Mouse (Mus musculus) heart, embryonic 13.5 days (tissue): Measurements from ENCODE around the gene Tpi1. TPM values are rescaled to one million over a fixed set of nuclear protein-coding genes. Genes with fewer than 3 reads are reported as not detected.

ENCODE experiments used
- ATAC-seq: fragments of 200-750 bp; cut with Nextera tagmentation; 2 replicates; pipeline ENCODE4 v1.8.0; 2017; ENCODE audit warnings: moderate TSS enrichment; ENCODE audit not compliant: insufficient number of reproducible peaks, low FRiP score, low TSS enrichment; ENCODE audit errors: extremely low read depth
- H3K27ac ChIP-seq: fragments of 300-500 bp; sonication (generic); replicated peaks from 2 replicates; pipeline ENCODE4 v1.5.1; 2015; ENCODE audit warnings: moderate library complexity, mild to moderate bottlenecking, inconsistent platforms
- H3K27me3 ChIP-seq: fragments of 300-500 bp; sonication (generic); replicated peaks from 2 replicates; pipeline ENCODE4 v1.6.1; 2015; ENCODE audit warnings: mild to moderate bottlenecking, inconsistent platforms
- H3K36me3 ChIP-seq: fragments of 300-500 bp; sonication (generic); 2 replicates; pipeline ENCODE4 v1.6.1; 2015; ENCODE audit warnings: mild to moderate bottlenecking, inconsistent platforms
- H3K4me1 ChIP-seq: fragments of 300-500 bp; sonication (generic); 2 replicates; pipeline ENCODE4 v1.6.1; 2015; ENCODE audit warnings: inconsistent platforms
- H3K4me2 ChIP-seq: fragments of 300-500 bp; sonication (generic); 2 replicates; pipeline ENCODE4 v1.6.1; 2015; ENCODE audit warnings: inconsistent platforms, mild to moderate bottlenecking, moderate library complexity
- H3K4me3 ChIP-seq: fragments of 300-500 bp; sonication (generic); 2 replicates; pipeline ENCODE4 v1.5.1; 2015; ENCODE audit warnings: moderate library complexity, mild to moderate bottlenecking, inconsistent platforms
- H3K9ac ChIP-seq: fragments of 300-500 bp; sonication (generic); 2 replicates; pipeline ENCODE4 v1.6.1; 2015; ENCODE audit warnings: inconsistent platforms, mild to moderate bottlenecking, moderate library complexity
- H3K9me3 ChIP-seq: fragments of 300-500 bp; sonication (generic); 2 replicates; pipeline ENCODE4 v1.6.1; 2016; ENCODE audit warnings: inconsistent platforms
- WGBS: fragments of 180-500 bp; shearing (Covaris S2); methylation state at CpG from one replicate; pipeline ENCODE4 v1.1.7; 2015; ENCODE audit warnings: mixed read lengths; 5-methylcytosine and 5-hydroxymethylcytosine counted together
- polyA plus RNA-seq: library from polyadenylated mRNA; unstranded; fragments of >200 nt; fragmentation: Nextera tagmentation; extraction: Ambion mirVana; gene quantifications from 2 replicates; pipeline ENCODE4 v1.2.1, GENCODE M21; 2015

Gene Tpi1
- polyA plus RNA-seq, result 1,248 and 1,451 TPM in 2 replicates

DNA sequence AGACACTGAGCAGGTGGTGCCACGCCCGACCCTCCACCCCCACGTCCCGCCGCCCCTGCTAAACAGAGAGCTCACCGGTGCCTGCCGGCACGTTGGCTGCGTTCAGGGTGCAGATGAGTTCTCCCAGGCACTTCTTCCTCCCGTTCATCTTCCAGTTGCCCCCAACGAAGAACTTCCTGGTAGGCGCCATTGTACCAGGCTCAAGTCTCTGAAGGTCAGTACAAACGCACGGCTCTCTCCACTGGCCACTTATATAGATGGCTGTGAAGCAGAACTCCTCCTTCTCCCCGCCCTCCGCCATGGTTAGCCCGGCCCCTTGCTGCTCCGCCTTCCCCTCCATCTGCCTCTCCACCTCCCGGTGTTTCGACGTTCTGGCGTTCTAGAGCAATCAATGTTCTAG lies at the start of gene Tpi1:
TSS of gene Tpi1 (minus strand) at position 364 of the 400 bp plus-strand sequence.
- Histone ChIP-seq H3K4me1 (peaks cover 44% of the 10 kb centered on the region), H3K4me3 (peak within 1 kb of the TSS; percentile 85), H3K9ac (peak within 1 kb of the TSS; percentile 98), H3K27me3 (no peaks in the 10 kb centered on the region), H3K36me3 (peaks cover 70% of the 10 kb centered on the region), H3K27ac (peak within 1 kb of the TSS; percentile 98), H3K4me2 (peak within 1 kb of the TSS; percentile 76), H3K9me3 (no peaks in the 10 kb centered on the region)
- under 1% methylated on average over 22 of the region's 22 CpGs for WGBS
- ATAC-seq, result peak; percentile 75

DNA sequence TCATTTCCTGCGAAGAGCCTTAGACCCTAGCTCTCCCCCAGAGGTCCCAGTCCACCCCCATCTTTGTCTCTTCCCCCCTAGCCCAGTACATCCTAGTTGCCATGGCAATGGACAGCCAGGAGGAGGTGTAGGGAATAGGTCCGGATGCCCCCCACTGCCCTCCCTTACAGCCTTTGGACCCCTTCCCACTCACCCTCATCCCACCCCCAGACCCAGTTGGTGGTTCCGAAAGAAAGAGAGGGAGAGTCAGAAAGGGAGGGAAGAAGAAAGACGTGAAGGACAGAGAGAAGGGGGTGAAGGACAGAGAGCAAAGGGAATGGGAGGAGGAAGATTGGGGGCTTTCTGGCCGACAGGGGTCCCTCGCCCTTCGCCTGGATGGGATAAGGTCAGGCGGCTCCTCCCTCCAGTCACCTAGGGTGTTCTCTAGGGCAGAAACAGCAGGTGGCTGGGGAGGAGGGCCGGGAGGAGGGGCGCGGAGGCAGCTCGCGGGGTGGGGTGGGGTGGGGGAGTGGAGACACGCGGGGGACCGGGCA lies 49.1 kb upstream of the Tpi1 start:
- H3K9ac ChIP-seq, result peak overlapping the region; percentile 85
- peaks cover 23% of the 10 kb centered on the region for H3K4me1 ChIP-seq
- peak overlapping the region; percentile 91 for H3K4me2 ChIP-seq
- no peak overlapping the region for H3K27ac ChIP-seq
- no peaks in the 10 kb centered on the region for H3K36me3 ChIP-seq
- no peaks in the 10 kb centered on the region for H3K9me3 ChIP-seq
- H3K27me3 ChIP-seq, result peaks cover 83% of the 10 kb centered on the region
- peak; percentile 10; the same call in 1 of the 2 replicates for ATAC-seq
- peak overlapping the region; percentile 60 for H3K4me3 ChIP-seq
- under 1% methylated on average over 11 of the region's 16 CpGs for WGBS

DNA sequence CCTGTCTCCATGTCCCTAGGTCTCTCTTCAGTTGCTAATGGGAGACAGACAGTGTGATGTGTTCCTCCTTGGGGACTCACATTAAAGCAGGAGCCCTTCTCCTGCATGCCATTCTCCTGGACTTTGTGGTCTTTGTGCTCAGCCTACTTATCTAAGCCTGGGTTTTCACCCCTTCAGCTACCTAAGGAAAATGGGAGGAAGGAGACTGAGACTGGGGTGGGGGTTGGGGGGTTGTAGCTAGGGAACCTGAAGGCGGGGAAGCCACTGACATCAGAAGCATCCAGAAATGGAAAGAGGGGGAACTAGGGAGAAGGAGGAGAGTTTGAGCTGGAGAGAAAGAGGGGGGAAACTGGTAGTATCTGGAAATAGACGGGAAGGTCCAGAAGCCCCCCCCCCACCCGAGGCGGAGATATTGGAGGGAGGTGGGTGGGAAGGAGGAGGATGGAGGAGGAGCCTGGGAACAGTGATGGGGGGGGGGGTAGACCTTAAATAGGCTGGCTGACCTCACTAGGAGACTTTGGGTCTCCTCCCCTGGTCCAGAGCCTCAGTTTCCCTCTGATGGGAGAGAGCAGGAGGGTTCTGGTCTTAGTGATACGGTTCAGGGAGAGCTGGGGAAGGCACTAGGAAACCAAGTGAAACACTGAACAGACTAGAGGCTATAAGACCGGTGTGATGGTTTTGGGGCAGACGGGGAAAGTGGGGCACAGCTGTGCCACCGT lies 48.5 kb upstream of the Tpi1 start:
- Histone ChIP-seq H3K36me3 (no peaks in the 10 kb centered on the region), H3K4me1 (peaks cover 30% of the 10 kb centered on the region), H3K27ac (no peak overlapping the region), H3K4me2 (peak overlapping the region; percentile 91), H3K27me3 (peaks cover 84% of the 10 kb centered on the region), H3K9ac (peak overlapping the region; percentile 85), H3K9me3 (no peaks in the 10 kb centered on the region), H3K4me3 (peak overlapping the region; percentile 60)
- ATAC-seq, result no peak
- 12% methylated on average over 8 of the region's 8 CpGs for WGBS

DNA sequence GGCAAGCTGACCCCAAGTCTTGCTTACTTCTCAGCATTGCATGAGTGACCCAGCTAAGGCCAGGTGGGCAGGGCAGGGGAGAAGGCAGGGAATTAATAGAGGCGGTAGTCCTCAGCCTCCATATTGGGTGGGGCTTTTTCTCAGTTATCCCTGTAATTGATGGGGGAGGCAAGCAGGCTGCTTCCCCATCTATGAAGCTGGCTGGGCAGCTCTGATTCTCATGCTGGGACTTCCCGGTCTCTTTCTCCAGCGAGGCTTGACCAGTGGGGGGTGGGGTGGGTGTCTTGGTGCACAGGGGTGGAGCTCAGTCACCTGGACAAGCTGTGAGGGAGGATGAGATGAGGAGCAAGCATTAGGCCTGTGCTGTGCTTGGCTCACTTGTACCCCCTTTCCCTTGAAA lies 47.7 kb upstream of the Tpi1 start:
- Histone ChIP-seq H3K9ac (0 out of 2 replicates have a peak overlapping the region, but pooled peaks have one; percentile 10), H3K4me1 (peaks cover 30% of the 10 kb centered on the region), H3K36me3 (no peaks in the 10 kb centered on the region), H3K4me2 (no peak overlapping the region), H3K4me3 (no peak overlapping the region), H3K27me3 (peaks cover 81% of the 10 kb centered on the region), H3K27ac (no peak overlapping the region), H3K9me3 (no peaks in the 10 kb centered on the region)
- 38% methylated on average over 3 of the region's 3 CpGs for WGBS
- ATAC-seq, result no peak

DNA sequence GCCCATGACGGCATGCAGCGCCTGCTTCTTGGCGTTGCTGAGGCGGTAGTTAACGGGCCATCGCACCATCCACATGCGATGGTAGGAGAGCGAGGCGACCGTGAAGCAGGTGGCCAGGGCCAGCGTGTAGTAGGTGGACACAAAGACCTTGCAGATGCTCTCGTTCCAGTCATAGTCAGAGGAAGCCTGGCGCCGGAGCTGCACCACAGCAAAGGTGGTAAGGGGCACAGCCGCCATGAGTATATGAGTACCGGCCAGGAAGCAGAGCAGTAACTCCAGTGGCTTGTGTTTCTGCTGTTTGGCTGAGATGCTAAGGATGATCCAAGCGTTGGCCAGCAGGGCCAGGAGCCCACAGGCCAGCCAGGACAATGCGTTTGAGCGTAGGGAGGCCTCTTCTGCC lies 47.2 kb upstream of the Tpi1 start:
- Histone ChIP-seq H3K27me3 (peaks cover 75% of the 10 kb centered on the region), H3K4me2 (no peak overlapping the region), H3K4me1 (peaks cover 35% of the 10 kb centered on the region), H3K9ac (no peak overlapping the region), H3K27ac (no peak overlapping the region), H3K4me3 (no peak overlapping the region), H3K36me3 (no peaks in the 10 kb centered on the region), H3K9me3 (no peaks in the 10 kb centered on the region)
- no peak for ATAC-seq
- 78% methylated on average over 19 of the region's 19 CpGs for WGBS

DNA sequence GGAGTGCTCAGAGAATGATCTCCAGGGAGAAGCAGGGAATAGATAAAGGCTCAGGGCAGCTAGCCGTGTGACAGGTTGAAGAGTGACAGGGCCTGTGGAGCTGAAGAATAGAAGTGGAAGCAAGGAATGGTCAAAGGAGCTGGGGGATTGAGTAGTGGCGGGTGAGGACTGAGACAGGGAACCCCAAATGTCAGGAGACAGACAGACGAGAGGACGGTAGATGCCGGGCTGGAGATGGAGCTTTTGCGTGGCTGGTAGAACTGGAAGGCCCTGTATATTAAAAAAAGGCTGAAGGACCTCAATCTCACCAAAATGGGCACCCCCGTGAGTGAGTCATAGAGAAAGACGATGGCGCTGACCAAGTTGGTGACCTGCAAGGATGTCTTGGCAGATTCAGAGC lies 46.4 kb upstream of the Tpi1 start:
- Histone ChIP-seq H3K9me3 (no peaks in the 10 kb centered on the region), H3K4me1 (peaks cover 42% of the 10 kb centered on the region), H3K36me3 (no peaks in the 10 kb centered on the region), H3K4me2 (no peak overlapping the region), H3K27me3 (peaks cover 68% of the 10 kb centered on the region), H3K27ac (no peak overlapping the region), H3K4me3 (no peak overlapping the region), H3K9ac (0 out of 2 replicates have a peak overlapping the region, but pooled peaks have one; percentile 2)
- WGBS, result 78% methylated on average over 9 of the region's 9 CpGs
- ATAC-seq, result no peak

DNA sequence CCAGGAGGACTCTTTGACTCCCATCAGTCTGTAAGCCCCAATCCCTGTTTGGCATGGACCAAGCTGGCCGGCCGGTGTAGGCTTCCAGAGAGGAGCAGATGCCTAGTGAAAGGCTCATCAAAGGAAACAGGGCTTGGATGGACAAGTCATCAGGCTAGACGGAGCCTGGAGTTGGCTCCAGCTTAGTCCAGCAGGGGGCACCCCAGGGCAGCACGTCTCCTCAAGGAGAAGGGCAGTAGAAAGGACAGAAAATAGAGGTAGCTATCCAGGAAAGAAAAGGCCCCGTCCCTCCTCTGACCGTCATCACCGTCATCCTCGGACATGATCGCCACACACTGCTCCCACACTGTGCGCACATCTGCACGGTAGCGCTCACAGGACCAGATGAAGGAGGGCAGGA lies 45.6 kb upstream of the Tpi1 start:
- no peak overlapping the region for H3K27ac ChIP-seq
- peak overlapping the region; percentile 21; the same call in 1 of the 2 replicates for H3K4me3 ChIP-seq
- peaks cover 60% of the 10 kb centered on the region for H3K27me3 ChIP-seq
- no peak for ATAC-seq
- H3K36me3 ChIP-seq, result no peaks in the 10 kb centered on the region
- peaks cover 46% of the 10 kb centered on the region for H3K4me1 ChIP-seq
- WGBS, result 4% methylated on average over 12 of the region's 12 CpGs
- H3K9me3 ChIP-seq, result no peaks in the 10 kb centered on the region
- peak overlapping the region; percentile 47 for H3K4me2 ChIP-seq
- H3K9ac ChIP-seq, result peak overlapping the region; percentile 51

DNA sequence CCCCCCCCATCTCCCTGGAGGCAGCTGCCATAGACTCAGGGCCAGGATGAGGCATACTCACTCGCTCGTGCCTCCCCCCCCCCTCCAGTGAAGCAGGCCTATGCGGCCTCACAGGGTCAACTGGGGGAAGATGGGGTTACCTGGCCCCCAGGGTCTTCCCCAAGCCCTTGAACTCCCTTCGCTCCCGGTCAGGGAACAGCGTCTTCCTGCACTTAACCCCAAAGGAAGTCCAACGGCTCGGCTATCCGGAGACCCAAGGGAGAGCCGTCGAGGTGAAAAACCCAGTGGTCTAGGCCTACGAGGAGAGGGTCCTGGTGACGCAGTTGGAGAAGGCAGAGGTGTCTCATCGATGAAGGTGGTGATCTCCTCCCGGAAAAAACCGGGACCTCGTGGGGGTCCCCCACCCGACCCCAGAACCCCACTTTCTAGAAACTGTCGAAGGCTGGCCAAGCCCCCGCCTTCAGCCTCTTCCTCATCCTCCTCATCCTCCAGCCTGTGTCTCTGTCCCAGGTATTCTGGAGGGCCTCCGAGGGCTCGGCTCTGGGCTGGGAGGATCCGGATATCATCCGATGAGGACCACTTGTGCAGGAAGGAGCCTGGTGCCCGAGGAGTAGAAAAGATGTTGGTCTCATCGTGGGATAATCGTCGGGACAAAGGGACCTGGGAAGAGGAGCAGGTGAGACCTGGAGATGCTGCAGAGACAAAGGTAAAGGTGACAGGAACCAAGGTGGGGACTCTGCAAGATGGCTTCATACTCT lies 44.6 kb upstream of the Tpi1 start:
- WGBS, result 65% methylated on average over 28 of the region's 28 CpGs
- Histone ChIP-seq H3K9me3 (no peaks in the 10 kb centered on the region), H3K36me3 (peaks cover 1% of the 10 kb centered on the region), H3K4me2 (0 out of 2 replicates have a peak overlapping the region, but pooled peaks have one; percentile 91), H3K27me3 (peaks cover 53% of the 10 kb centered on the region), H3K4me3 (no peak overlapping the region; the same call in 1 of the 2 replicates), H3K9ac (no peak overlapping the region), H3K4me1 (peaks cover 52% of the 10 kb centered on the region), H3K27ac (no peak overlapping the region)
- no peak for ATAC-seq

DNA sequence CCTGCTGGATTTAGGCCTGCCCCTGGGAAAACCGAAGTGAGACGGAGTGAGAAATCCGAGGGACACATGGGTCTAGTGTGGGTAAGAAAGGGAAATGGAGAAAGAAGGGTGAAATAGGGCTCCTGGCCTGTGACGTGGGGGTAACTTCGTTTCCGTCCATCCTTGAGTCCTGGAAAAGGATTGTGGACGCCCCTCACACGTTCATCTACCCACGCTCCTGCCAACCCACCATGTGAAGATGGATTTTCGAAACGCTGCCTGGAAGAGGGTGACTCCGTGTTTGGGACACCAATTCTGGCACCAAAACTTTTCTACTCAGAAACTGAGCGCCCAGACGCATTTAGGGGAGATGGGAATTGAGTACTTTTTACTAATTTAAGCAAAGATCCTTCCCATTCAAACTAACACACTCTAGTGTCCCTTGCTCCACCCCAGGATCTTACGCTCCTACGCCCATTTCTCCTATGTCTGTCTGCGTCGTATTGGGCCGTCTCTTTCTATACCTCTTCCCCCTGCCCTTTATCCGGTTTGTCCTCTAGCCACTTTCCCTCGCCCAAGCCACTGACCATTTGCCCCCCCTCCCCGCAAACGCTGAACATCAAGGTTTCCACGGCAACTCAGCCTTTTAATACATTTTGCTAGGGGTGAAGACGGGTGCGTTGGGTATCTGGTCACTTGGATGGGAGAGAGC lies 43.9 kb upstream of the Tpi1 start:
- peak overlapping the region; percentile 92 for H3K27ac ChIP-seq

DNA sequence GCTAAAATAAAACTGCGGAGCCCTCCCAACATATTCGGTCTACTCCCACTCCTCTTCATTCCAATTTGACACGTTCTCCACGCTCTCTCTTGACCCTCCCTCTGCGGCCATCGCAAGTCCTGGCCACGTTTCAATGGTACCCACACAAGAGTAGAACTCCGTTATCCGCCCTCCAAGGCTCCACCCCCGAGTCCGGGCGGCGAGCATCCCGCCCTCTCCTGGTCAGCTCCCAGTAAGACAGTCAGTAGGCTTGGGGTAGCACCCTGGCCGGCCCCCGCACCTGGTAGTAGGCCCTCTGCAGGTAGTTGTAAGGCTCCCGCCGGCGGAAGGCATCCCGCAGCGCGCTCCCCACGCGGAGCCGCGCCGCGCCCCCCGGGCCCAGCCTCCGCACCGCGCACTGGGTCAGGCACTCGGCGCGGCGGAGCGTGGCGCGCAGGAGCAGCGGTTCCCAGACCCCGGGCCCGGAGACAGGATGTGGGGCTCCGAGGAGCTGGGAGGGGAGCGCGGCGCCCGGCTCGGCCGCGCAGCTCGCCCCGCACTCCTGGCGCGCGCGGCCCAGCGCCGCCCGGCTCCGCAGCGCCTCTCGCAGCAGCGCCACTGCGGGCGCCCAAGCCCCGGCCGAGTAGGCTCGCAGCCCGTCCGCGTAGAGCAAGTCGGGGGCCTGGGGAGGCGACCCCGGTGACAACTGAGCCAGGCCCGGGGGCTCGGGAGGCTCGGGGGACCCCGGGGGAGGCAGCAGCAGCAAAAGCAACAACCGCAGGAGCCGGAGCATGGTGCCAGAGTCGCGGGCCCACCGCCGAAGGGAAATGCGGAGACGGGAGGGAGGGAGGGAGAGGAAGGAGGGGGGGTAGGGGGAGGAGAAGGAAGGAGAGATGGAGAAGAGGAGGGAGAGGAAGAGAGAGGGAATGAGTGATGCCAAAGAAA lies 43.1 kb upstream of the Tpi1 start, which contains the start of gene P3h3:
TSS of gene P3h3 (minus strand) at position 837 of the 924 bp plus-strand sequence.
- Histone ChIP-seq H3K9ac (peak within 1 kb of the TSS; percentile 94), H3K4me2 (peak within 1 kb of the TSS; percentile 91), H3K27me3 (peaks cover 44% of the 10 kb centered on the region), H3K36me3 (peaks cover 16% of the 10 kb centered on the region), H3K4me1 (peaks cover 40% of the 10 kb centered on the region), H3K27ac (peak within 1 kb of the TSS; percentile 92), H3K9me3 (no peaks in the 10 kb centered on the region), H3K4me3 (peak within 1 kb of the TSS; percentile 82)
- under 1% methylated on average over 73 of the region's 86 CpGs for WGBS
- peak; percentile 57 for ATAC-seq

More for the DNA sequence above, 43.9 kb upstream of the Tpi1 start:
- peaks cover 52% of the 10 kb centered on the region for H3K27me3 ChIP-seq
- no peak for ATAC-seq
- H3K9me3 ChIP-seq, result no peaks in the 10 kb centered on the region
- 26% methylated on average over 26 of the region's 26 CpGs for WGBS
- peaks cover 48% of the 10 kb centered on the region for H3K4me1 ChIP-seq
- H3K9ac ChIP-seq, result peak overlapping the region; percentile 94
- peak overlapping the region; percentile 91 for H3K4me2 ChIP-seq
- H3K36me3 ChIP-seq, result peaks cover 9% of the 10 kb centered on the region
- peak overlapping the region; percentile 82 for H3K4me3 ChIP-seq
